Mouse (Mus musculus): ENCODE results near the gene Smarce1. TPM values are rescaled to one million over a fixed set of nuclear protein-coding genes. Genes with fewer than 3 reads are reported as not detected.

Smarce1 gene
- total and polyA plus RNA-seq, 2 experiments from 2014 or later = 94.9 to 170 TPM

- no peak overlapping the region for H3K27ac ChIP-seq (ENCODE audit: low read depth, low read length)
- H3K36me3 ChIP-seq (ENCODE audit: insufficient read depth, low read length) = peaks cover 29% of the 10 kb centered on the region
- H3K9me3 ChIP-seq (ENCODE audit: low read length) = no peaks in the 10 kb centered on the region
- H3K9ac ChIP-seq (replicated peaks; ENCODE audit: low read length, poor library complexity, severe bottlenecking) = no peak overlapping the region
- DNase-seq (ENCODE audit: low spot score) (peak; percentile 10), ATAC-seq (ENCODE audit: low FRiP score) (no peak)
- no peaks in the 10 kb centered on the region for H3K27me3 ChIP-seq (ENCODE audit: insufficient read depth, low read length)
- H3K4me2 ChIP-seq (ENCODE audit: low read depth, low read length, poor library complexity, severe bottlenecking) = no peak overlapping the region
- 73% methylated on average over 8 of the region's 8 CpGs for WGBS
- H3K4me1 ChIP-seq (ENCODE audit: insufficient read depth, low read length) = no peaks in the 10 kb centered on the region
- TF ChIP-seq CTCF (IDR thresholded peaks at IDR 0.05) = no peak
- no peak overlapping the region for H3K4me3 ChIP-seq (ENCODE audit: low read depth, low read length)
These were observed 22.6 kb downstream of the Smarce1 start for GRCm38 (mm10) chr11:99208105-99208669.

GRCm38 (mm10) chr11:99207449-99207848 lies 23.4 kb downstream of the Smarce1 start:
- H3K4me1 ChIP-seq (ENCODE audit: insufficient read depth, low read length) = no peaks in the 10 kb centered on the region
- H3K4me3 ChIP-seq (ENCODE audit: low read depth, low read length) = no peak overlapping the region
- H3K9ac ChIP-seq (replicated peaks; ENCODE audit: low read length, poor library complexity, severe bottlenecking) = no peak overlapping the region
- peaks cover 22% of the 10 kb centered on the region for H3K36me3 ChIP-seq (ENCODE audit: insufficient read depth, low read length)
- 42% methylated on average over 2 of the region's 2 CpGs for WGBS
- ATAC-seq (ENCODE audit: low FRiP score) = no peak
- DNase-seq (ENCODE audit: low spot score) = no peak
- no peak overlapping the region for H3K4me2 ChIP-seq (ENCODE audit: low read depth, low read length, poor library complexity, severe bottlenecking)
- no peak overlapping the region for H3K27ac ChIP-seq (ENCODE audit: low read depth, low read length)
- no peaks in the 10 kb centered on the region for H3K9me3 ChIP-seq (ENCODE audit: low read length)
- H3K27me3 ChIP-seq (ENCODE audit: insufficient read depth, low read length) = no peaks in the 10 kb centered on the region
- no peak for TF ChIP-seq CTCF (IDR thresholded peaks at IDR 0.05)

- peak; percentile 46 for DNase-seq (ENCODE audit: low spot score)
- ATAC-seq (ENCODE audit: low FRiP score) = no peak
- WGBS = 36% methylated on average over 2 of the region's 2 CpGs
These were observed 23.9 kb downstream of the Smarce1 start for GRCm38 (mm10) chr11:99206954-99207353.

GRCm38 (mm10) chr11:99189154-99189582 lies 41.6 kb downstream of the Smarce1 start:
- no peak for ATAC-seq (ENCODE audit: low FRiP score)
- peak; percentile 87 for TF ChIP-seq CTCF (IDR thresholded peaks at IDR 0.05)
- H3K4me1 ChIP-seq (ENCODE audit: insufficient read depth, low read length) = no peaks in the 10 kb centered on the region
- H3K4me3 ChIP-seq (ENCODE audit: low read depth, low read length) = no peak overlapping the region
- no peak overlapping the region for H3K9ac ChIP-seq (replicated peaks; ENCODE audit: low read length, poor library complexity, severe bottlenecking)
- no peaks in the 10 kb centered on the region for H3K36me3 ChIP-seq (ENCODE audit: insufficient read depth, low read length)
- H3K4me2 ChIP-seq (ENCODE audit: low read depth, low read length, poor library complexity, severe bottlenecking) = no peak overlapping the region
- no peaks in the 10 kb centered on the region for H3K9me3 ChIP-seq (ENCODE audit: low read length)
- DNase-seq (ENCODE audit: low spot score) = peak; percentile 54
- H3K27me3 ChIP-seq (ENCODE audit: insufficient read depth, low read length) = no peaks in the 10 kb centered on the region
- WGBS = 26% methylated on average over 14 of the region's 14 CpGs
- no peak overlapping the region for H3K27ac ChIP-seq (ENCODE audit: low read depth, low read length)

More at GRCm38 (mm10) chr11:99206954-99207353, 23.9 kb downstream of the Smarce1 start:
- H3K4me1 ChIP-seq (ENCODE audit: insufficient read depth, low read length) = no peaks in the 10 kb centered on the region
- TF ChIP-seq CTCF (IDR thresholded peaks at IDR 0.05) = peak; percentile 72
- H3K4me3 ChIP-seq (ENCODE audit: low read depth, low read length) = no peak overlapping the region
- no peak overlapping the region for H3K27ac ChIP-seq (ENCODE audit: low read depth, low read length)
- H3K36me3 ChIP-seq (ENCODE audit: insufficient read depth, low read length) = peaks cover 17% of the 10 kb centered on the region
- no peaks in the 10 kb centered on the region for H3K27me3 ChIP-seq (ENCODE audit: insufficient read depth, low read length)
- no peak overlapping the region for H3K9ac ChIP-seq (replicated peaks; ENCODE audit: low read length, poor library complexity, severe bottlenecking)
- H3K4me2 ChIP-seq (ENCODE audit: low read depth, low read length, poor library complexity, severe bottlenecking) = no peak overlapping the region
- no peaks in the 10 kb centered on the region for H3K9me3 ChIP-seq (ENCODE audit: low read length)

- DNase-seq (ENCODE audit: low spot score) (no peak), ATAC-seq (ENCODE audit: low FRiP score) (no peak)
- H3K27me3 ChIP-seq (ENCODE audit: insufficient read depth, low read length) = no peaks in the 10 kb centered on the region
- no peaks in the 10 kb centered on the region for H3K9me3 ChIP-seq (ENCODE audit: low read length)
- TF ChIP-seq CTCF (IDR thresholded peaks at IDR 0.05) = no peak
- H3K9ac ChIP-seq (replicated peaks; ENCODE audit: low read length, poor library complexity, severe bottlenecking) = no peak overlapping the region
- no peak overlapping the region for H3K4me2 ChIP-seq (ENCODE audit: low read depth, low read length, poor library complexity, severe bottlenecking)
- no peak overlapping the region for H3K27ac ChIP-seq (ENCODE audit: low read depth, low read length)
- H3K4me3 ChIP-seq (ENCODE audit: low read depth, low read length) = no peak overlapping the region
- no peaks in the 10 kb centered on the region for H3K4me1 ChIP-seq (ENCODE audit: insufficient read depth, low read length)
- no peaks in the 10 kb centered on the region for H3K36me3 ChIP-seq (ENCODE audit: insufficient read depth, low read length)
- 92% methylated on average over 4 of the region's 4 CpGs for WGBS
These were observed 43.5 kb downstream of the Smarce1 start for GRCm38 (mm10) chr11:99187348-99187747.

GRCm38 (mm10) chr11:99186836-99187235 lies 44.0 kb downstream of the Smarce1 start:
- Histone ChIP-seq H3K4me2 (ENCODE audit: low read depth, low read length, poor library complexity, severe bottlenecking) (no peak overlapping the region), H3K9ac (replicated peaks; ENCODE audit: low read length, poor library complexity, severe bottlenecking) (no peak overlapping the region)

More at GRCm38 (mm10) chr11:99186836-99187235, 44.0 kb downstream of the Smarce1 start:
- no peak overlapping the region for H3K27ac ChIP-seq (ENCODE audit: low read depth, low read length)
- DNase-seq (ENCODE audit: low spot score) = no peak
- 74% methylated on average over 2 of the region's 2 CpGs for WGBS
- ATAC-seq (ENCODE audit: low FRiP score) = no peak
- no peaks in the 10 kb centered on the region for H3K27me3 ChIP-seq (ENCODE audit: insufficient read depth, low read length)
- H3K9me3 ChIP-seq (ENCODE audit: low read length) = no peaks in the 10 kb centered on the region
- no peak for TF ChIP-seq CTCF (IDR thresholded peaks at IDR 0.05)
- H3K36me3 ChIP-seq (ENCODE audit: insufficient read depth, low read length) = no peaks in the 10 kb centered on the region
- no peak overlapping the region for H3K4me3 ChIP-seq (ENCODE audit: low read depth, low read length)
- H3K4me1 ChIP-seq (ENCODE audit: insufficient read depth, low read length) = no peaks in the 10 kb centered on the region
